Mouse (Mus musculus): ENCODE results near the gene Drosha. TPM values are rescaled to one million over a fixed set of nuclear protein-coding genes. Genes with fewer than 3 reads are reported as not detected.

The Drosha gene
- polyA plus RNA-seq, 1 experiment from 2014 or later = 24.3 TPM

- Histone ChIP-seq H3K4me3 (no peak overlapping the region), H3K4me2 (no peak overlapping the region), H3K27me3 (replicated peaks) (no peaks in the 10 kb centered on the region), H3K4me1 (peaks cover 17% of the 10 kb centered on the region), H3K9ac (no peak overlapping the region), H3K27ac (no peak overlapping the region), H3K36me3 (peaks cover 44% of the 10 kb centered on the region), H3K9me3 (replicated peaks) (no peaks in the 10 kb centered on the region)
- ATAC-seq = no peak
- 68% methylated on average over 4 of the region's 4 CpGs for WGBS (ENCODE audit: insufficient replicate concordance)
Measured at GRCm38 (mm10) chr15:12805071-12805470, 19.5 kb upstream of the Drosha start.

- no peaks in the 10 kb centered on the region for H3K27me3 ChIP-seq (replicated peaks)
- H3K9ac ChIP-seq = no peak overlapping the region
- 91% methylated on average over 10 of the region's 10 CpGs for WGBS (ENCODE audit: insufficient replicate concordance)
- H3K27ac ChIP-seq = no peak overlapping the region
- no peaks in the 10 kb centered on the region for H3K9me3 ChIP-seq (replicated peaks)
- no peak for ATAC-seq
- peaks cover 17% of the 10 kb centered on the region for H3K4me1 ChIP-seq
- H3K4me2 ChIP-seq = no peak overlapping the region
- H3K36me3 ChIP-seq = peaks cover 65% of the 10 kb centered on the region
- H3K4me3 ChIP-seq = no peak overlapping the region
Measured at GRCm38 (mm10) chr15:12807088-12807487, 17.5 kb upstream of the Drosha start.

GRCm38 (mm10) chr15:12809305-12809704 is 15.3 kb upstream of the Drosha start:
- H3K9ac ChIP-seq = no peak overlapping the region
- peaks cover 17% of the 10 kb centered on the region for H3K4me1 ChIP-seq
- H3K27ac ChIP-seq = no peak overlapping the region
- ATAC-seq = no peak
- H3K4me3 ChIP-seq = no peak overlapping the region
- no peaks in the 10 kb centered on the region for H3K27me3 ChIP-seq (replicated peaks)
- 83% methylated on average over 6 of the region's 6 CpGs for WGBS (ENCODE audit: insufficient replicate concordance)
- no peak overlapping the region for H3K4me2 ChIP-seq
- H3K36me3 ChIP-seq = peaks cover 87% of the 10 kb centered on the region
- H3K9me3 ChIP-seq (replicated peaks) = no peaks in the 10 kb centered on the region

GRCm38 (mm10) chr15:12812646-12813045 is 12.0 kb upstream of the Drosha start:
- no peaks in the 10 kb centered on the region for H3K27me3 ChIP-seq (replicated peaks)
- no peak overlapping the region for H3K9ac ChIP-seq
- 89% methylated on average over 11 of the region's 11 CpGs for WGBS (ENCODE audit: insufficient replicate concordance)
- no peak overlapping the region for H3K27ac ChIP-seq
- H3K36me3 ChIP-seq = peaks cover 99% of the 10 kb centered on the region
- H3K4me1 ChIP-seq = no peaks in the 10 kb centered on the region
- no peak overlapping the region for H3K4me2 ChIP-seq
- ATAC-seq = no peak
- H3K9me3 ChIP-seq (replicated peaks) = no peaks in the 10 kb centered on the region
- H3K4me3 ChIP-seq = no peak overlapping the region

GRCm38 (mm10) chr15:12817592-12817991 is 7.0 kb upstream of the Drosha start:
- H3K27me3 ChIP-seq (replicated peaks) = no peaks in the 10 kb centered on the region
- H3K9ac ChIP-seq = no peak overlapping the region
- peaks cover 95% of the 10 kb centered on the region for H3K36me3 ChIP-seq
- peaks cover 16% of the 10 kb centered on the region for H3K4me1 ChIP-seq
- H3K27ac ChIP-seq = no peak overlapping the region
- 88% methylated on average over 8 of the region's 8 CpGs for WGBS (ENCODE audit: insufficient replicate concordance)
- H3K4me2 ChIP-seq = no peak overlapping the region
- no peak for ATAC-seq
- no peak overlapping the region for H3K4me3 ChIP-seq
- no peaks in the 10 kb centered on the region for H3K9me3 ChIP-seq (replicated peaks)

- Histone ChIP-seq H3K27ac (peak overlapping the region; percentile 96), H3K9ac (peak overlapping the region; percentile 93), H3K4me3 (peak overlapping the region; percentile 88), H3K27me3 (replicated peaks) (no peaks in the 10 kb centered on the region), H3K36me3 (peaks cover 62% of the 10 kb centered on the region), H3K4me2 (peak overlapping the region; percentile 86), H3K4me1 (peaks cover 52% of the 10 kb centered on the region), H3K9me3 (replicated peaks) (no peaks in the 10 kb centered on the region)
- 40% methylated on average over 9 of the region's 9 CpGs for WGBS (ENCODE audit: insufficient replicate concordance)
- ATAC-seq = peak; percentile 57
Measured at GRCm38 (mm10) chr15:12822416-12823395, 1.9 kb upstream of the Drosha start.

- H3K4me1 ChIP-seq = peaks cover 54% of the 10 kb centered on the region
- H3K27ac ChIP-seq = peak overlapping the region; percentile 96
- H3K36me3 ChIP-seq = peaks cover 62% of the 10 kb centered on the region
- no peaks in the 10 kb centered on the region for H3K27me3 ChIP-seq (replicated peaks)
- H3K9ac ChIP-seq = peak overlapping the region; percentile 93
- peak overlapping the region; percentile 86 for H3K4me2 ChIP-seq
- 26% methylated on average over 2 of the region's 2 CpGs for WGBS (ENCODE audit: insufficient replicate concordance)
- no peak for ATAC-seq
- peak overlapping the region; percentile 88 for H3K4me3 ChIP-seq
- no peaks in the 10 kb centered on the region for H3K9me3 ChIP-seq (replicated peaks)
Measured at GRCm38 (mm10) chr15:12823455-12824119, 1.0 kb upstream of the Drosha start.

- H3K27ac ChIP-seq = peak overlapping the region; percentile 74
- no peaks in the 10 kb centered on the region for H3K27me3 ChIP-seq (replicated peaks)
- H3K9ac ChIP-seq = peak overlapping the region; percentile 93
- H3K9me3 ChIP-seq (replicated peaks) = no peaks in the 10 kb centered on the region
- H3K4me3 ChIP-seq = peak overlapping the region; percentile 88
- ATAC-seq = peak; percentile 25
- peak overlapping the region; percentile 86 for H3K4me2 ChIP-seq
- 3% methylated on average over 31 of the region's 31 CpGs for WGBS (ENCODE audit: insufficient replicate concordance)
- H3K4me1 ChIP-seq = peaks cover 67% of the 10 kb centered on the region
- H3K36me3 ChIP-seq = peaks cover 62% of the 10 kb centered on the region
Measured at GRCm38 (mm10) chr15:12824965-12825364, 350 bp downstream of the Drosha start.

- 46% methylated on average over 12 of the region's 12 CpGs for WGBS (ENCODE audit: insufficient replicate concordance)
- Histone ChIP-seq H3K27me3 (replicated peaks) (no peaks in the 10 kb centered on the region), H3K4me3 (peak overlapping the region; percentile 88), H3K9ac (peak overlapping the region; percentile 93), H3K9me3 (replicated peaks) (no peaks in the 10 kb centered on the region), H3K4me1 (peaks cover 68% of the 10 kb centered on the region), H3K36me3 (peaks cover 63% of the 10 kb centered on the region), H3K4me2 (peak overlapping the region; percentile 86), H3K27ac (peak overlapping the region; percentile 74; the same call in 1 of the 2 replicates)
- ATAC-seq = no peak
Measured at GRCm38 (mm10) chr15:12825408-12825807, 793 bp downstream of the Drosha start.

- Histone ChIP-seq H3K9me3 (replicated peaks) (no peaks in the 10 kb centered on the region), H3K4me3 (no peak overlapping the region), H3K27me3 (replicated peaks) (no peaks in the 10 kb centered on the region), H3K4me2 (no peak overlapping the region), H3K27ac (no peak overlapping the region), H3K4me1 (peaks cover 47% of the 10 kb centered on the region), H3K36me3 (peaks cover 77% of the 10 kb centered on the region), H3K9ac (no peak overlapping the region)
- ATAC-seq = peak; percentile 28; the same call in 1 of the 2 replicates
- WGBS (ENCODE audit: insufficient replicate concordance) = 49% methylated on average over 3 of the region's 3 CpGs
Measured at GRCm38 (mm10) chr15:12829878-12830277, 5.3 kb downstream of the Drosha start.

GRCm38 (mm10) chr15:12832599-12832998 is 8.0 kb downstream of the Drosha start:
- 91% methylated on average over 4 of the region's 4 CpGs for WGBS (ENCODE audit: insufficient replicate concordance)
- no peaks in the 10 kb centered on the region for H3K9me3 ChIP-seq (replicated peaks)
- peaks cover 86% of the 10 kb centered on the region for H3K36me3 ChIP-seq
- no peak overlapping the region for H3K4me2 ChIP-seq
- ATAC-seq = 0 out of 2 replicates have a peak, but pooled peaks have one; percentile 28
- no peak overlapping the region for H3K27ac ChIP-seq
- H3K4me3 ChIP-seq = no peak overlapping the region
- no peak overlapping the region for H3K9ac ChIP-seq
- no peaks in the 10 kb centered on the region for H3K27me3 ChIP-seq (replicated peaks)
- peaks cover 22% of the 10 kb centered on the region for H3K4me1 ChIP-seq

GRCm38 (mm10) chr15:12833385-12833784 is 8.8 kb downstream of the Drosha start:
- no peak overlapping the region for H3K4me2 ChIP-seq
- H3K9me3 ChIP-seq (replicated peaks) = no peaks in the 10 kb centered on the region
- H3K4me1 ChIP-seq = peaks cover 18% of the 10 kb centered on the region
- H3K9ac ChIP-seq = no peak overlapping the region
- H3K4me3 ChIP-seq = no peak overlapping the region
- no peak for ATAC-seq
- no peaks in the 10 kb centered on the region for H3K27me3 ChIP-seq (replicated peaks)
- 98% methylated on average over 31 of the region's 31 CpGs for WGBS (ENCODE audit: insufficient replicate concordance)
- H3K36me3 ChIP-seq = peaks cover 86% of the 10 kb centered on the region
- H3K27ac ChIP-seq = no peak overlapping the region

All from liver, embryonic 12.5 days (tissue).